Mouse (Mus musculus): ENCODE data around the gene Atp8a1. TPM values are rescaled to one million over a fixed set of nuclear protein-coding genes. Genes with fewer than 3 reads are reported as not detected.

Atp8a1 gene
- polyA plus RNA-seq, 1 experiment from 2014 or later, result 64.2 TPM

- peak; percentile 18; the same call in 1 of the 2 replicates for ATAC-seq
- WGBS (ENCODE audit: insufficient replicate concordance), result 2% methylated on average over 66 of the region's 66 CpGs
- peak overlapping the region; percentile 64 for H3K4me2 ChIP-seq
- H3K27me3 ChIP-seq (replicated peaks), result peaks cover 82% of the 10 kb centered on the region
- peaks cover 12% of the 10 kb centered on the region; the same call in 1 of the 2 replicates for H3K4me1 ChIP-seq
- H3K36me3 ChIP-seq, result no peaks in the 10 kb centered on the region
- no peak overlapping the region for H3K27ac ChIP-seq
- H3K9ac ChIP-seq, result no peak overlapping the region
- H3K4me3 ChIP-seq, result peak overlapping the region; percentile 51
- H3K9me3 ChIP-seq (replicated peaks), result no peaks in the 10 kb centered on the region
Observed at GRCm38 (mm10) chr5:67606916-67607803, 240.1 kb downstream of the Atp8a1 start.

- no peak overlapping the region for H3K9ac ChIP-seq
- H3K4me2 ChIP-seq, result no peak overlapping the region
- 50% methylated on average over 5 of the region's 5 CpGs for WGBS (ENCODE audit: insufficient replicate concordance)
- no peaks in the 10 kb centered on the region for H3K36me3 ChIP-seq
- H3K27me3 ChIP-seq (replicated peaks), result peaks cover 77% of the 10 kb centered on the region
- no peak overlapping the region for H3K4me3 ChIP-seq
- H3K27ac ChIP-seq, result no peak overlapping the region
- H3K9me3 ChIP-seq (replicated peaks), result no peaks in the 10 kb centered on the region
- ATAC-seq, result no peak
- H3K4me1 ChIP-seq, result peaks cover 12% of the 10 kb centered on the region; the same call in 1 of the 2 replicates
Observed at GRCm38 (mm10) chr5:67605951-67606350, 241.3 kb downstream of the Atp8a1 start.

GRCm38 (mm10) chr5:67599935-67600334 lies 247.3 kb downstream of the Atp8a1 start:
- Histone ChIP-seq H3K27me3 (replicated peaks) (peaks cover 26% of the 10 kb centered on the region), H3K27ac (no peak overlapping the region), H3K4me2 (no peak overlapping the region), H3K4me1 (no peaks in the 10 kb centered on the region), H3K9ac (no peak overlapping the region), H3K9me3 (replicated peaks) (no peaks in the 10 kb centered on the region), H3K36me3 (no peaks in the 10 kb centered on the region), H3K4me3 (no peak overlapping the region)
- ATAC-seq, result no peak
- 59% methylated on average over 9 of the region's 9 CpGs for WGBS (ENCODE audit: insufficient replicate concordance)

- Histone ChIP-seq H3K9ac (no peak overlapping the region), H3K27me3 (replicated peaks) (0 out of 2 replicates have a peak, but pooled peaks cover 5% of the 10 kb centered on the region), H3K4me1 (no peaks in the 10 kb centered on the region), H3K27ac (no peak overlapping the region), H3K4me2 (no peak overlapping the region), H3K36me3 (no peaks in the 10 kb centered on the region), H3K9me3 (replicated peaks) (no peaks in the 10 kb centered on the region), H3K4me3 (no peak overlapping the region)
- ATAC-seq, result no peak
- 64% methylated on average over 7 of the region's 7 CpGs for WGBS (ENCODE audit: insufficient replicate concordance)
Observed at GRCm38 (mm10) chr5:67595629-67596028, 251.6 kb downstream of the Atp8a1 start.

GRCm38 (mm10) chr5:67595070-67595469 lies 252.2 kb downstream of the Atp8a1 start:
- WGBS (ENCODE audit: insufficient replicate concordance), result 63% methylated on average over 1 of the region's 1 CpGs
- Histone ChIP-seq H3K27ac (no peak overlapping the region), H3K9ac (no peak overlapping the region), H3K36me3 (no peaks in the 10 kb centered on the region), H3K27me3 (replicated peaks) (0 out of 2 replicates have a peak, but pooled peaks cover 4% of the 10 kb centered on the region), H3K4me3 (no peak overlapping the region), H3K4me1 (no peaks in the 10 kb centered on the region), H3K9me3 (replicated peaks) (no peaks in the 10 kb centered on the region), H3K4me2 (no peak overlapping the region)
- ATAC-seq, result no peak

GRCm38 (mm10) chr5:67579725-67580633 lies 267.3 kb downstream of the Atp8a1 start:
- Histone ChIP-seq H3K27ac (no peak overlapping the region), H3K9ac (no peak overlapping the region), H3K9me3 (replicated peaks) (no peaks in the 10 kb centered on the region), H3K4me2 (no peak overlapping the region), H3K27me3 (replicated peaks) (no peaks in the 10 kb centered on the region), H3K36me3 (no peaks in the 10 kb centered on the region), H3K4me3 (no peak overlapping the region), H3K4me1 (no peaks in the 10 kb centered on the region)
- ATAC-seq, result no peak
- 39% methylated on average over 6 of the region's 6 CpGs for WGBS (ENCODE audit: insufficient replicate concordance)

- Histone ChIP-seq H3K9me3 (replicated peaks) (no peaks in the 10 kb centered on the region), H3K36me3 (no peaks in the 10 kb centered on the region), H3K27me3 (replicated peaks) (no peaks in the 10 kb centered on the region), H3K4me3 (no peak overlapping the region), H3K27ac (no peak overlapping the region), H3K9ac (no peak overlapping the region), H3K4me2 (no peak overlapping the region), H3K4me1 (no peaks in the 10 kb centered on the region)
- WGBS (ENCODE audit: insufficient replicate concordance), result 77% methylated on average over 2 of the region's 2 CpGs
- ATAC-seq, result no peak
Observed at GRCm38 (mm10) chr5:67575705-67576104, 271.5 kb downstream of the Atp8a1 start.

- Histone ChIP-seq H3K9me3 (replicated peaks) (no peaks in the 10 kb centered on the region), H3K4me2 (no peak overlapping the region), H3K27me3 (replicated peaks) (no peaks in the 10 kb centered on the region), H3K4me3 (no peak overlapping the region), H3K4me1 (no peaks in the 10 kb centered on the region), H3K27ac (no peak overlapping the region), H3K9ac (no peak overlapping the region), H3K36me3 (no peaks in the 10 kb centered on the region)
- WGBS (ENCODE audit: insufficient replicate concordance), result 62% methylated on average over 9 of the region's 9 CpGs
- no peak for ATAC-seq
Observed at GRCm38 (mm10) chr5:67574039-67574438, 273.2 kb downstream of the Atp8a1 start.

- Histone ChIP-seq H3K27ac (no peak overlapping the region), H3K4me3 (no peak overlapping the region), H3K4me2 (no peak overlapping the region), H3K27me3 (replicated peaks) (no peaks in the 10 kb centered on the region), H3K9me3 (replicated peaks) (no peaks in the 10 kb centered on the region), H3K36me3 (no peaks in the 10 kb centered on the region), H3K9ac (no peak overlapping the region), H3K4me1 (no peaks in the 10 kb centered on the region)
- ATAC-seq, result no peak
- WGBS (ENCODE audit: insufficient replicate concordance), result 46% methylated on average over 6 of the region's 6 CpGs
Observed at GRCm38 (mm10) chr5:67572552-67573155, 274.6 kb downstream of the Atp8a1 start.
